Mouse (Mus musculus): Measurements from ENCODE around the gene Thoc2. TPM values are rescaled to one million over a fixed set of nuclear protein-coding genes. Genes with fewer than 3 reads are reported as not detected.

The Thoc2 gene
- polyA plus RNA-seq, 1 experiment from 2014 or later, result 107 TPM

Small RNA genes within 50 kb of the gene (microRNA-seq; reads per million reads assigned to microRNA genes)
- gene Gm44490 (ENCODE audit: borderline number of aligned reads), result not detected

Other genes starting within 250 kb of the Thoc2 start
- 13.1 and 16.7 TPM in 2 replicates for gene Xiap, start 139.0 kb upstream of the Thoc2 start, polyA plus RNA-seq (2014; fragmentation: Nextera tagmentation; extraction: Ambion mirVana)
- 52.7 and 66.1 TPM in 2 replicates for gene Stag2, start 228.6 kb upstream of the Thoc2 start, polyA plus RNA-seq (2014; fragmentation: Nextera tagmentation; extraction: Ambion mirVana)